Mouse (Mus musculus) intestine, postnatal 0 days (tissue): Measurements from ENCODE around the gene Emsy. TPM values are rescaled to one million over a fixed set of nuclear protein-coding genes. Genes with fewer than 3 reads are reported as not detected.
A peak's percentile ranks its signal among the peaks of the same experiment; 100 is the strongest.

Source experiments
- ATAC-seq: fragments of 200-750 bp; cut with Nextera tagmentation; 2 replicates; pipeline ENCODE4 v1.8.0; 2017; ENCODE audit warnings: mild to moderate bottlenecking, moderate TSS enrichment, moderate library complexity
- H3K27ac ChIP-seq: fragments of 300-500 bp; sonication (generic); 2 replicates; pipeline ENCODE4 v1.5.1; 2014; ENCODE audit warnings: mild to moderate bottlenecking, low read depth, low read length, moderate library complexity
- H3K27me3 ChIP-seq: fragments of 300-500 bp; sonication (generic); replicated peaks from 2 replicates; pipeline ENCODE4 v1.6.1; 2014; ENCODE audit warnings: low read length, mixed read lengths; ENCODE audit not compliant: control insufficient read depth, insufficient read depth
- H3K36me3 ChIP-seq: fragments of 300-500 bp; sonication (generic); 2 replicates; pipeline ENCODE4 v1.6.1; 2014; ENCODE audit warnings: mild to moderate bottlenecking, moderate library complexity; ENCODE audit not compliant: control insufficient read depth, insufficient read depth
- H3K4me1 ChIP-seq: fragments of 300-500 bp; sonication (generic); replicated peaks from 2 replicates; pipeline ENCODE4 v1.6.1; 2014; ENCODE audit warnings: antibody characterized with exemption, low read length, mixed read lengths; ENCODE audit not compliant: control insufficient read depth, insufficient read depth
- H3K4me2 ChIP-seq: fragments of 300-500 bp; sonication (generic); replicated peaks from 2 replicates; pipeline ENCODE4 v1.6.1; 2014; ENCODE audit warnings: low read depth, mild to moderate bottlenecking, moderate library complexity
- H3K4me3 ChIP-seq: fragments of 300-500 bp; sonication (generic); 2 replicates; pipeline ENCODE4 v1.5.1; 2014; ENCODE audit warnings: low read depth, low read length
- H3K9ac ChIP-seq: fragments of 300-500 bp; sonication (generic); 2 replicates; pipeline ENCODE4 v1.6.1; 2014; ENCODE audit warnings: mild to moderate bottlenecking, low read depth, low read length
- H3K9me3 ChIP-seq: fragments of 300-500 bp; sonication (generic); 2 replicates; pipeline ENCODE4 v1.6.1; 2016; ENCODE audit warnings: mixed run types; ENCODE audit not compliant: control insufficient read depth
- CTCF ChIP-seq: sonication (generic); IDR thresholded peaks from 2 replicates; pipeline ENCODE4 v1.5.1; 2016; ENCODE audit warnings: low read depth, mild to moderate bottlenecking, control low read depth, antibody characterized with exemption, moderate library complexity
- WGBS: fragments of 180-500 bp; shearing (Covaris S2); extraction: QIAGEN DNeasy Blood & Tissue Kit; methylation state at CpG from one replicate; pipeline ENCODE4 v1.1.7; 2014; 5-methylcytosine and 5-hydroxymethylcytosine counted together
- polyA plus RNA-seq: library from polyadenylated mRNA; unstranded; fragments of >200 nt; fragmentation: Nextera tagmentation; extraction: Ambion mirVana; gene quantifications from 2 replicates; pipeline ENCODE4 v1.2.1, GENCODE M21; 2015

Gene Emsy
- polyA plus RNA-seq, 1 experiment from 2014 or later, result 5.8 TPM

- TF ChIP-seq CTCF, result no peak
- Histone ChIP-seq H3K9ac (no peak overlapping the region), H3K4me3 (no peak overlapping the region), H3K9me3 (no peaks in the 10 kb centered on the region), H3K36me3 (no peaks in the 10 kb centered on the region), H3K4me1 (no peaks in the 10 kb centered on the region), H3K27me3 (no peaks in the 10 kb centered on the region), H3K4me2 (no peak overlapping the region), H3K27ac (no peak overlapping the region)
- WGBS, result 84% methylated on average over 6 of the region's 6 CpGs
- ATAC-seq, result no peak
Observed at GRCm38 (mm10) chr7:98556767-98557394, 99.7 kb downstream of the Emsy start.

GRCm38 (mm10) chr7:98551041-98551440 is 105.5 kb downstream of the Emsy start:
- TF ChIP-seq CTCF, result no peak
- Histone ChIP-seq H3K4me2 (no peak overlapping the region), H3K27ac (no peak overlapping the region), H3K4me3 (no peak overlapping the region), H3K27me3 (no peaks in the 10 kb centered on the region), H3K9me3 (no peaks in the 10 kb centered on the region), H3K9ac (no peak overlapping the region), H3K36me3 (no peaks in the 10 kb centered on the region), H3K4me1 (no peaks in the 10 kb centered on the region)
- 33% methylated on average over 3 of the region's 3 CpGs for WGBS
- no peak for ATAC-seq

- Histone ChIP-seq H3K4me2 (no peak overlapping the region), H3K36me3 (no peaks in the 10 kb centered on the region), H3K9me3 (no peaks in the 10 kb centered on the region), H3K4me3 (no peak overlapping the region), H3K4me1 (no peaks in the 10 kb centered on the region), H3K9ac (no peak overlapping the region), H3K27me3 (no peaks in the 10 kb centered on the region), H3K27ac (no peak overlapping the region)
- no peak for TF ChIP-seq CTCF
- 0 out of 2 replicates have a peak, but pooled peaks have one; percentile 16 for ATAC-seq
- WGBS, result 27% methylated on average over 2 of the region's 2 CpGs
Observed at GRCm38 (mm10) chr7:98550596-98550995, 106.0 kb downstream of the Emsy start.

DNA sequence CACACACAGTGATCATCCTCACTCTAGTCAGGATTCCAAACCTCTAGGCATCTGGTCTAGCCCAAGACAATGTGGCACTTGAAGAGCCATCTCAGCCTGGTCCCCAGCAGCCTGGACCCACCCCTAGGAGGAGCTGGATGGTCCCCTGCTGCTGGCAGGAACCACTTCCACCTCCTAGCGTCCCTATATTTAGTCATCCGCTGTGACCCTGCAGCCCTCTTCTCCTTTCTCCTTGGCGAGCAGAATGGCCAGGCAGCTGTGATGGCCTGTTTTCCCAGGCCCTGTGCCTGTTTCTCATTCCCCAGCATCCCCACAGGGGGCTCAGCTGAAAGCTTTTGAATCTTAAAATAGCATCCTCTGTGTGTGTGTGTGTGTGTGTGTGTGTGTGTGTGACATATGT is 107.7 kb downstream of the Emsy start:
- H3K9ac ChIP-seq, result no peak overlapping the region
- no peaks in the 10 kb centered on the region for H3K9me3 ChIP-seq
- no peak overlapping the region for H3K4me2 ChIP-seq
- H3K36me3 ChIP-seq, result no peaks in the 10 kb centered on the region
- H3K27ac ChIP-seq, result no peak overlapping the region
- H3K27me3 ChIP-seq, result no peaks in the 10 kb centered on the region
- ATAC-seq, result no peak
- no peaks in the 10 kb centered on the region for H3K4me1 ChIP-seq
- no peak overlapping the region for H3K4me3 ChIP-seq
- 63% methylated on average over 3 of the region's 3 CpGs for WGBS
- no peak for TF ChIP-seq CTCF

GRCm38 (mm10) chr7:98544556-98544955 is 112.0 kb downstream of the Emsy start:
- no peak overlapping the region for H3K27ac ChIP-seq
- H3K9me3 ChIP-seq, result no peaks in the 10 kb centered on the region
- WGBS, result 32% methylated on average over 3 of the region's 3 CpGs
- H3K4me2 ChIP-seq, result no peak overlapping the region
- no peak for TF ChIP-seq CTCF
- no peak overlapping the region for H3K4me3 ChIP-seq
- peaks cover 9% of the 10 kb centered on the region; the same call in 1 of the 2 replicates for H3K4me1 ChIP-seq
- no peak overlapping the region for H3K9ac ChIP-seq
- no peaks in the 10 kb centered on the region for H3K36me3 ChIP-seq
- no peaks in the 10 kb centered on the region for H3K27me3 ChIP-seq
- no peak for ATAC-seq

DNA sequence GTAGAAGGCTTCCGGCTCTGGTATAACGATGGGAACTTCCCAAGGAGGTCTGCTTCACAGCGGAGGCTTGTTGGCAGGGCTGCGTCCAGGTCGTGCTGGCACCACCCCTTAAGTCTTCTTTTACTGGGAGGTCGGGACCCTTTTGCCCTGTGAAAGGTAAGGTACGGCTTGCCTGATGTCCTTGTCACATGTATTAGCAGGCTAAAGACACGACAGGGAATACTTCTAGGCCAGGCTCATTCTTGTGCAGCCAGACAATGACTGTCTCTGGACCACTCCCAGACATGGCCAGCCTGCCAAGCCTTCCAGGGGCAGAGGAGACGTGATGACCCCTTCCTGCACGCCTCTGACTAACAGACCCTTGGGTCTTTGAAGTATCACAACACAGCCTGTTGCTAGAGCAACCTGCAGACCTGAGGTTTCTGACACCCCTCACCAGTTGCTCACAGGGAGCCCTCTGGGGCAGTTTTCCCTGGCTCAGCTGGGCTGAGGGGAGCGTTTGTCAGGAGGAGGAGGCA is 112.7 kb downstream of the Emsy start:
- Histone ChIP-seq H3K4me3 (no peak overlapping the region), H3K9me3 (no peaks in the 10 kb centered on the region), H3K36me3 (no peaks in the 10 kb centered on the region), H3K27me3 (no peaks in the 10 kb centered on the region), H3K4me1 (peaks cover 9% of the 10 kb centered on the region; the same call in 1 of the 2 replicates), H3K27ac (no peak overlapping the region), H3K9ac (no peak overlapping the region), H3K4me2 (no peak overlapping the region)
- no peak for ATAC-seq
- 70% methylated on average over 11 of the region's 11 CpGs for WGBS
- TF ChIP-seq CTCF, result no peak
